Mouse (Mus musculus) spleen, embryonic (tissue): ENCODE measurements around the gene Fdx1.

Experiments used
- CTCF ChIA-PET: fragments of 350-600 bp; sonication (Branson Sonifier 250); formaldehyde crosslinking; loops from one replicate; lab custom pipeline; 2022; lab: Charles Lee

Fdx1 gene

GRCm38 (mm10) chr9:51964110-51964509, 754 bp upstream of the Fdx1 start:
- CTCF ChIA-PET: no interaction called here

GRCm38 (mm10) chr9:51961190-51961909, 2.0 kb downstream of the Fdx1 start:
- CTCF ChIA-PET: no interaction called here

- CTCF ChIA-PET: no interaction called here
Measured at GRCm38 (mm10) chr9:51960331-51960730, 3.0 kb downstream of the Fdx1 start.

GRCm38 (mm10) chr9:51958981-51959380, 4.4 kb downstream of the Fdx1 start:
- CTCF ChIA-PET: no interaction called here

GRCm38 (mm10) chr9:51957025-51957424, 6.3 kb downstream of the Fdx1 start:
- CTCF ChIA-PET: no interaction called here

- CTCF ChIA-PET: interaction anchor here (0.6 kb wide), 1 partner anchor 152 kb away, joined by 7 read pairs; no protein-coding TSS in a partner anchor
Measured at GRCm38 (mm10) chr9:51956484-51956883, 6.9 kb downstream of the Fdx1 start.

- CTCF ChIA-PET: no interaction called here
Measured at GRCm38 (mm10) chr9:51951337-51951736, 12.0 kb downstream of the Fdx1 start.

- CTCF ChIA-PET: interaction anchor here (0.5 kb wide), 1 partner anchor 1311 kb away, joined by 7 read pairs; no protein-coding TSS in a partner anchor
Measured at GRCm38 (mm10) chr9:51950667-51951066, 12.7 kb downstream of the Fdx1 start.

GRCm38 (mm10) chr9:51950225-51950624, 13.1 kb downstream of the Fdx1 start:
- CTCF ChIA-PET: interaction anchor here (0.5 kb wide), 1 partner anchor 1310 kb away, joined by 7 read pairs; no protein-coding TSS in a partner anchor

GRCm38 (mm10) chr9:51943934-51944333, 19.4 kb downstream of the Fdx1 start:
- CTCF ChIA-PET: no interaction called here

- CTCF ChIA-PET: no interaction called here
Measured at GRCm38 (mm10) chr9:51934641-51935040, 28.7 kb downstream of the Fdx1 start.

- CTCF ChIA-PET: no interaction called here
Measured at GRCm38 (mm10) chr9:51931997-51932396, 31.4 kb downstream of the Fdx1 start.

GRCm38 (mm10) chr9:51931054-51931690, 32.2 kb downstream of the Fdx1 start:
- CTCF ChIA-PET: no interaction called here

GRCm38 (mm10) chr9:51929972-51930371, 33.4 kb downstream of the Fdx1 start:
- CTCF ChIA-PET: no interaction called here

GRCm38 (mm10) chr9:51928659-51929058, 34.7 kb downstream of the Fdx1 start:
- CTCF ChIA-PET: no interaction called here

- CTCF ChIA-PET: no interaction called here
Measured at GRCm38 (mm10) chr9:51928116-51928515, 35.2 kb downstream of the Fdx1 start.

GRCm38 (mm10) chr9:51927680-51928079, 35.7 kb downstream of the Fdx1 start:
- CTCF ChIA-PET: no interaction called here

- CTCF ChIA-PET: interaction anchor here (0.6 kb wide), 2 partner anchors 445 to 1553 kb away, joined by 3 read pairs; no protein-coding TSS in a partner anchor
Measured at GRCm38 (mm10) chr9:51926629-51927028, 36.7 kb downstream of the Fdx1 start.

GRCm38 (mm10) chr9:51924551-51925081, 38.7 kb downstream of the Fdx1 start:
- CTCF ChIA-PET: no interaction called here

- CTCF ChIA-PET: no interaction called here
Measured at GRCm38 (mm10) chr9:51922756-51923155, 40.6 kb downstream of the Fdx1 start.

- CTCF ChIA-PET: no interaction called here
Measured at GRCm38 (mm10) chr9:51915580-51915979, 47.8 kb downstream of the Fdx1 start.

- CTCF ChIA-PET: interaction anchor here (0.6 kb wide), 1 partner anchor 753 kb away, joined by 3 read pairs; no protein-coding TSS in a partner anchor
Measured at GRCm38 (mm10) chr9:51914481-51915120, 48.8 kb downstream of the Fdx1 start.
